Mouse (Mus musculus): Measurements from ENCODE around the gene Gm16181.

Gene Gm16181

GRCm38 (mm10) chr17:35195631-35196320 is 24.9 kb upstream of the Gm16181 start:
- DNase-seq (ENCODE audit: low spot score) = peak; percentile 81

DNA sequence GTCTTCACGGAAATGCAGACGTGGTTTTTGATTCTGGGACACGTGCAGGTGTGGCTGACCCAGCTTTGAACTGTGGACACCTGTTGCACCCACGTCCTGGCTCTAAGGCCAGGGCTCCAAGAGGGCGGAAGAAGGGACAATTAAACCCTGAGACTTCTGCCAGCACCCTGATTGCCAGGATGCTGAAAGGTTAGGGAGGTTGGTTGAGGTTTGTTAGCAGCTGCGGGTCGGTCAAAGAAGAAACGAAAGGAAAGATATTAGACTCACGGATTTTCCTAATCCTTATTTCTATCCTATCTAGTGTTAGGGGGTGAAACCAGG is 24.4 kb upstream of the Gm16181 start:
- no peak for DNase-seq (ENCODE audit: low spot score)

GRCm38 (mm10) chr17:35197126-35197525 is 23.5 kb upstream of the Gm16181 start:
- no peak for DNase-seq (ENCODE audit: low spot score)

GRCm38 (mm10) chr17:35198029-35198428 is 22.6 kb upstream of the Gm16181 start:
- no peak for DNase-seq (ENCODE audit: low spot score)

DNA sequence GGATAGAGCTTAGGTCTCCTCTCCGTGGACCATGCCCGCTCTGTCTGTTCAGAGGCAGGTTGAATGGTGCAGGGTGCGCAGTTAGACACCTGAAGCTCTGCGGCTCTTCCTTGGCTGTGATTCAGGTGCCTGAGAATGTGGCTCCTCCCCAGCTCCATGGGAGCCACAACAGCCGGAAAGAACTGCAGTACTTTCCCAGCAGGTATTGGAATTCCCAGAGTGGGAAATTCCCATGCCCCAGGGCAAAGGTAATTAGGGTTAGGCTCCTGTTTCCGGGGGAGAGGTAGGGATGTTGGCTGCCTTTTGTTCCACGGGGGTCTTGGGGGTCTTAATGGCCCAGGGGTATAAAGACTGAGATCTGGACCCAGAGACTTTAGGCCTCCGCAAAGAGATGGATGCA is 21.7 kb upstream of the Gm16181 start:
- DNase-seq (ENCODE audit: low spot score) = no peak

DNA sequence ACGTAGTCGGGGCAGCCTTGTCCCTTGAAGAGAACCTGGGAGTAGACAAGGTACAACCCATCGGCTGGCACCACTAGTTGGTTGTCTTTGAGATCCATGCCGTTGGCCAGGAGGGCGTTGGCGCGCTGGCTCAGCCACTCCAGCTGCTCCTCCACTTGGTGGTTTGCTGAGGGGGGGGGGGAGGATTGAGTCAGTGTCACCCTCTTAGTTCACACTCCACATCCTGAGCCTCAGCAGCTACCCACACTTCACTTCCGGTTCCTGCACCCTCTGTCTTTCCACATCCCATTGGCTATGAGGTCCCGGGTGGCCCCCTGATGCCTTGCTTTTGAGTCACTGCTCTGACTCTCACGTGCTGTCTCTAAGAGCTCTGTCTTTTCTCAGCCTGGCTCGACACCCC is 20.2 kb upstream of the Gm16181 start:
- DNase-seq (ENCODE audit: low spot score) = no peak

- DNase-seq (ENCODE audit: low spot score) = no peak
Measured at GRCm38 (mm10) chr17:35201128-35201527, 19.5 kb upstream of the Gm16181 start.

DNA sequence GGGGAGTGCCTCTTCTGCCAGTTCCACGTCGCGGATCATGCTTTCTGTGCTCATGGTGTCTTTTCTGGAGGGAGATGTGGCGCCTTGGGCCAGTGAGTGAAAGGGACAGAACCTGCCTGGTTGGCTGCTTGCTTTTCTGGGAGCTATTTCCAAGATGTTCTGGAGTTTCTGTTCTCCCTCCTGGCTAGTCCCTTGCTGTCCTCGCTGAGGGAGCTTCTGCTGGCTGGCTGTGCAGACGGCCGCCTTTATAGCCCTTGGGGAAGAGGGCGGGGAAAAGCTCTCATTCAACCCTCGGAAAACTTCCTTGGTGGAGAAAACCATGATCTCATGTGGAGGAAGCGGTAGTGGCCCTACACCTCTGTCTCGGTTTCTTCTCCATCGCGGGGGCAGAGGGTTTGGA is 18.8 kb upstream of the Gm16181 start, which contains the start of gene Tnf:
Gene Tnf (minus strand): TSS at position 221 of the 400 bp plus-strand sequence.
- DNase-seq (ENCODE audit: low spot score) = no peak

GRCm38 (mm10) chr17:35202442-35202841 is 18.2 kb upstream of the Gm16181 start:
- no peak for DNase-seq (ENCODE audit: low spot score)

DNA sequence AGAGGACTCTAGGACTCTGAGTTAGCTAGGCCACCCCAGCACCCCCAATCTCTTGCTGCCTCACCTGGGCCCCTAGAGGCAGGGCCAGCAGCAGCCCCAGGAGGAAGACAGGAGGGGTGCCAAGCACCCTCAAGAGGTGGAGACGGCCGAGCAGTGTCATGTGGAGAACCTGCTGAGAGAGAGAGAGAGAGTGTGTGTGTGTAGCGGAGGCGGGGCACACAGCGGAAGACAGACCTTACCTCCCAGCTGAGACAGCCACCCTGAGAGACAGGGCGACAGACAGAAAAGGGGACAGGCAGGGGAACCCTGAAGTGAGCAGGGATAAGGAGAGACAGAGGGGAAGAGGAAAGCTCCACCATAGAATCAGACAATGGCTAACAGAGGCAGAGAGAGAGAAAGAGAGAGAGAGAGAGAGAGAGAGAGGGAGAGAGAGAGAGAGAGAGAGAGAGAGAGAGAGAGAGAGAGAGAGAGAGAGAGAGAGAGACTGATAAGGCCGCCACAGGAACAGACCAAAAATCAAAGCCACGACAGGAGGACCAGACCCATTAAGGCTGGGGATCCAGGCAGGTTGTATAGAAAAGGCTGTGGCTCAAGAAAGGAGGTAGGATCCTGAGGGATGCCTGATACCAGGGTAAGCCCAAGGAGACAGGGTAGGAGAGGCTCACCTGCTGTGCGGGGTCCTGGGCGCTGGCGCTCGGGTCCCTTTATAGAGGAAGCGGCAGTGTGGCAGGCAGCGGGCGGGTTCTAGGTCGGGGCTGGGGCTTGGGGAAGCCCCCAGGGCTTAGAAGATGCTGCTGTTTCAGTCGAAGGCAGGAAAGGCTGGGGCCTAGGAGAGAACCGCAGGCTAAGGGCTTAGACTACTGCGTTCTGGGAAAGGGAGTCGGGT is 15.9 kb upstream of the Gm16181 start, which contains the start of gene Lta:
Gene Lta (minus strand): TSS at position 858 of the 886 bp plus-strand sequence.
- DNase-seq (ENCODE audit: low spot score) = no peak

GRCm38 (mm10) chr17:35205380-35205769 is 15.3 kb upstream of the Gm16181 start:
- no peak for DNase-seq (ENCODE audit: low spot score)

GRCm38 (mm10) chr17:35209785-35210535 is 10.7 kb upstream of the Gm16181 start:
- DNase-seq (ENCODE audit: low spot score) = no peak

- no peak for DNase-seq (ENCODE audit: low spot score)
Measured at GRCm38 (mm10) chr17:35210593-35210992, 10.0 kb upstream of the Gm16181 start.

DNA sequence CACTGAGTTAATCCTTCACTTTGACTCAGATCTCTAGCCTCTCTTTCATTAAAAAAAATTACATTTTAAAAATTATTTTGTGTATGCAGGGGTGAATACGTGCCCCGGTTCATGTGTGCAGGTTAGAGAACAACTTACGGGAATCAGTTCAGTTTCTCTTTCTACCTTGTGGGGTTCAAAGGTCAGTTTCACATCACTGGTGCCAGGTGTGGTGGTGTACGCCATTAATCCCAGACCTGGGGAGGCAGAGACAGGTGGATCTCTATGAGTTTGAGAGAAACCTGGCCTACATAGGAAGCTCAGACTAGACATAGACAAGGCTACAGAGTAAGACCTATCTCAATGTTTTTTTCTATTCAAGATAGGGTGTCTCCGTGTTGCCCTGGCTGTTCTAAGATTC is 7.6 kb upstream of the Gm16181 start:
- DNase-seq (ENCODE audit: low spot score) = no peak

GRCm38 (mm10) chr17:35218516-35219193 is 2.0 kb upstream of the Gm16181 start:
- DNase-seq (ENCODE audit: low spot score) = no peak

DNA sequence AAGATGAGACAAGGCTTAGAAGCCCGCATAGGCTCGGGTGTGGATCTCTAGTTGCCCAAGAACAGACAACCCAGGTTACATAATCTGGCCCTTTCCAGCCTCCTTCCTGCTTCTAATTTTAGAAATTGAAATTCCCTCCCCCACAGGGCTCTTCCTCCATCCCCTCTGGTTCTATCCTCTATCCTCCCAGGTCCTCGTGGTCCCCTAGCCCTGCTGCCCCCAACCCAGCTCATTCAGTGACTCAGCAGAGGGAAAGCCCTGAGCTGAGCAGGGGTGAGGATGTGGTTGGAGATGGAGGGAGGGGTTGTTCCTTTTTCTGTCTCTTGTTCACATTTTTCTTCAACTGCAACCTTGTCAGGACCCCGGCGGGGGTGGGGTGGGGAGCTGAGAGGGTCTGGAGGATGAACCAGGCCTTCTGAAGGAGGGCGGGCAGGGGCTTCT is 1.0 kb upstream of the Gm16181 start:
- DNase-seq (ENCODE audit: low spot score) = no peak

GRCm38 (mm10) chr17:35222299-35222698 is 1.7 kb downstream of the Gm16181 start:
- no peak for DNase-seq (ENCODE audit: low spot score)

DNA sequence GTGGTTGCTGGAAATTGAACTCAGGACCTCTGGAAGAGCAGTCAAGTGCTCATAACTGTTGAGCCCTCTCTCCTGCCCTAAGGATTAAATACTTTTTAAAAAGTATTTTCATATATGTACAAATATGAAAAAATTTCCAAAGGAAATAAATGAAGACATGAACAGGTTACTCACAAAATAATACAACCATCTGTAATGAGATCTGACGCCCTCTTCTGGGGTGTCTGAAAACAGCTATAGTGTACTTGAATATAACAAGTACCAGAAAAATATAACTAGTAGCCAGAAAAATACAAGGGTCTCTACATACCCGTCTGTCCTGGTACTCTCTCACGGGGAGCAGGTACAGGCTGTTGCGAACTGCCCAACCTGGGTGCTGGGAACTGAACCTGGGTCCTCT is 4.0 kb downstream of the Gm16181 start:
- DNase-seq (ENCODE audit: low spot score) = no peak

DNA sequence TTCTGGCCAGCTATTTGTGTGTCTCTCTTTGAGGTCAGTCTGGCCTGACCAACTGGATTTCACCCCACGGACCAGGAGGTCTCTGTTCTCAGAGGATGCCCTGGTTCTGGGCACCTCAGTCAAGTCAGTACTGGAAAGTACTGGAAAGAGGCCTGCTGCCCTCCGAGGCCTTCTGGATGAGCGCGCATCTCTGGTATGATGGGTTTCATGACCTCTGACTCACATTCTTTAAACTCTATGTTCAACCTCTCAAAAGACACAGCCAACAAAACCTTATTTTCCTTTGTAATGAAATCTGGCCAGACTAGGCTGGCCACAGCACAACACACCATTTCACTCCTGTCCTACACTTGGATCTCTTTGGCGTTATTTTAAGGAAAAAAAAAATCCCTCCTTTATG is 4.8 kb downstream of the Gm16181 start:
- no peak for DNase-seq (ENCODE audit: low spot score)

- DNase-seq (ENCODE audit: low spot score) = no peak
Measured at GRCm38 (mm10) chr17:35226561-35227046, 6.0 kb downstream of the Gm16181 start.

- no peak for DNase-seq (ENCODE audit: low spot score)
Measured at GRCm38 (mm10) chr17:35231022-35231421, 10.4 kb downstream of the Gm16181 start.

- peak; percentile 81 for DNase-seq (ENCODE audit: low spot score)
Measured at GRCm38 (mm10) chr17:35232043-35232442, 11.4 kb downstream of the Gm16181 start.
